Mouse (Mus musculus) kidney, postnatal 4 days (tissue): Measurements from ENCODE around the gene Aff4.
"Not testable (repeated sequence)": the region's sequence is repeated elsewhere in the genome, so short reads cannot be mapped to it uniquely, and the experiment has no call there.

Source experiments
- DNase-seq, 2 experiments: peaks; one replicate each; pipeline ENCODE4 v3.0.0; 2021; ENCODE audit warnings: mixed read lengths in 2 of 2

The Aff4 gene

GRCm38 (mm10) chr11:53350291-53351223, at the start of gene Aff4:
TSS of gene Aff4 (plus strand) at chr11:53350833.
- peak; percentile 89 to 94 for DNase-seq

- peak in 1 of 2 experiments; percentile 9 for DNase-seq
Measured at GRCm38 (mm10) chr11:53301167-53301515, 49.5 kb upstream of the Aff4 start.

- no peak for DNase-seq
Measured at GRCm38 (mm10) chr11:53304044-53304840, 46.4 kb upstream of the Aff4 start.

GRCm38 (mm10) chr11:53306965-53307364, 43.7 kb upstream of the Aff4 start:
- peak in 1 of 2 experiments; percentile 22 for DNase-seq

- peak; percentile 26 to 53 for DNase-seq
Measured at GRCm38 (mm10) chr11:53307558-53308065, 43.0 kb upstream of the Aff4 start.

- peak; percentile 71 to 78 for DNase-seq
Measured at GRCm38 (mm10) chr11:53308251-53308864, 42.3 kb upstream of the Aff4 start.

GRCm38 (mm10) chr11:53308884-53309310, 41.7 kb upstream of the Aff4 start:
- DNase-seq, result peak; percentile 62 to 73

- DNase-seq, result no peak
Measured at GRCm38 (mm10) chr11:53311385-53311784, 39.2 kb upstream of the Aff4 start.

GRCm38 (mm10) chr11:53312823-53313222, 37.8 kb upstream of the Aff4 start:
- not testable (repeated sequence) for DNase-seq

- peak; percentile 58 to 71 for DNase-seq
Measured at GRCm38 (mm10) chr11:53314770-53315173, 35.9 kb upstream of the Aff4 start.

GRCm38 (mm10) chr11:53316996-53317395, 33.6 kb upstream of the Aff4 start:
- no peak for DNase-seq

GRCm38 (mm10) chr11:53318041-53318440, 32.6 kb upstream of the Aff4 start:
- DNase-seq, result no peak

GRCm38 (mm10) chr11:53318568-53318967, 32.1 kb upstream of the Aff4 start:
- not testable (repeated sequence) for DNase-seq

GRCm38 (mm10) chr11:53319867-53320266, 30.8 kb upstream of the Aff4 start:
- DNase-seq, result not testable (repeated sequence)

- DNase-seq, result peak; percentile 90 to 94
Measured at GRCm38 (mm10) chr11:53324512-53324968, 26.1 kb upstream of the Aff4 start, which contains the start of gene Zcchc10. TSS of gene Zcchc10 (plus strand) at chr11:53324679.

GRCm38 (mm10) chr11:53330325-53330724, 20.3 kb upstream of the Aff4 start:
- no peak for DNase-seq

GRCm38 (mm10) chr11:53331121-53331520, 19.5 kb upstream of the Aff4 start:
- DNase-seq, result no peak

- no peak for DNase-seq
Measured at GRCm38 (mm10) chr11:53332076-53332680, 18.5 kb upstream of the Aff4 start.

GRCm38 (mm10) chr11:53335505-53336181, 15.0 kb upstream of the Aff4 start:
- DNase-seq, result no peak

- no peak for DNase-seq
Measured at GRCm38 (mm10) chr11:53336182-53336571, 14.5 kb upstream of the Aff4 start.

- DNase-seq, result no peak
Measured at GRCm38 (mm10) chr11:53336924-53337323, 13.7 kb upstream of the Aff4 start.

- DNase-seq, result no peak
Measured at GRCm38 (mm10) chr11:53337684-53338083, 12.9 kb upstream of the Aff4 start.
